Mouse (Mus musculus) forebrain, embryonic 16.5 days (tissue): ENCODE results near the gene Hrh1. TPM values are rescaled to one million over a fixed set of nuclear protein-coding genes. Genes with fewer than 3 reads are reported as not detected.

ENCODE experiments used
- ATAC-seq: fragments of 200-750 bp; cut with Nextera tagmentation; 2 replicates; pipeline ENCODE4 v1.8.0; 2017; ENCODE audit warnings: mild to moderate bottlenecking, moderate library complexity
- H3K27ac ChIP-seq: fragments of 300-500 bp; sonication (generic); 2 replicates; pipeline ENCODE4 v1.5.1; 2014; ENCODE audit warnings: low read length, control low read depth
- H3K27me3 ChIP-seq: fragments of 300-500 bp; sonication (generic); replicated peaks from 2 replicates; pipeline ENCODE4 v1.6.1; 2014; ENCODE audit warnings: low read length; ENCODE audit not compliant: control insufficient read depth, insufficient read depth
- H3K36me3 ChIP-seq: fragments of 300-500 bp; sonication (generic); 2 replicates; pipeline ENCODE4 v1.6.1; 2014; ENCODE audit not compliant: control insufficient read depth, insufficient read depth
- H3K4me1 ChIP-seq: fragments of 300-500 bp; sonication (generic); replicated peaks from 2 replicates; pipeline ENCODE4 v1.6.1; 2014; ENCODE audit warnings: low read length; ENCODE audit not compliant: control insufficient read depth, insufficient read depth
- H3K4me2 ChIP-seq: fragments of 300-500 bp; sonication (generic); 2 replicates; pipeline ENCODE4 v1.6.1; 2014; ENCODE audit warnings: mild to moderate bottlenecking, low read length, control low read depth
- H3K4me3 ChIP-seq: fragments of 300-500 bp; sonication (generic); replicated peaks from 2 replicates; pipeline ENCODE4 v1.5.1; 2014; ENCODE audit warnings: mild to moderate bottlenecking, low read length, control low read depth
- H3K9ac ChIP-seq: fragments of 300-500 bp; sonication (generic); replicated peaks from 2 replicates; pipeline ENCODE4 v1.6.1; 2014; ENCODE audit warnings: low read depth, low read length, control low read depth
- H3K9me3 ChIP-seq: fragments of 300-500 bp; sonication (generic); 2 replicates; pipeline ENCODE4 v1.6.1; 2016; ENCODE audit warnings: low read length; ENCODE audit not compliant: control insufficient read depth
- WGBS: fragments of 180-500 bp; shearing (Covaris S2); extraction: QIAGEN DNeasy Blood & Tissue Kit; methylation state at CpG from one replicate; pipeline ENCODE4 v1.1.7; 2014; 5-methylcytosine and 5-hydroxymethylcytosine counted together
- polyA plus RNA-seq: library from polyadenylated mRNA; unstranded; fragments of >200 nt; fragmentation: Nextera tagmentation; extraction: Ambion mirVana; gene quantifications from 2 replicates; pipeline ENCODE4 v1.2.1, GENCODE M21; 2015

Hrh1 gene
- polyA plus RNA-seq = 0.58 and 1.6 TPM in 2 replicates

DNA sequence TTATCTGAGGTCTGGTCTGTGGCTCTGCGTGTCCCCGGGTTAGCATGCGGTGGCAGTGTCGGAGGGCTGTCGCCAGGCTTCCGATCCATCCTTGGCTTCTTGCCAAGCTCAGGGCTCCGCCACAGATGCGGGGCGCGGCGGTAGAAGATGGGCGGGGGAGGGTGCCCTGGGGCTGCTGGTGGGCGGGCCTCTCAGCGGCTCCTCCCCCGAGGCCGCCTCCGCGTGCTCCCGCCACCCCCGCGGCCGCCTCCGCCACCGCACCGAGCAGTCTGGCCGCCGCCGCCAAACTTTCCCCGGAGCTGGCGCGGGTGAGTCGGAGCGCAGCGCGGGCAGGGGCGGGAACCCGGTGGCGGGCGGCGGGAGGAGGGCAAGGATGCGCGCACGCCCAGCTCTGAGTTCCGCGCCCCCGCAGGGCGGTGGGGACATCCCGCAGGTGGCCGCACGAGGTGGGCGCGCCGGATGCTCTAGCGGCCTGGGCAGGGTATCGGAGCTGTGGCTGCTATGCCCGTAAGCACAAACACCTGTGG, at the start of gene Hrh1:
TSS of gene Hrh1 (plus strand) at position 246 of the 527 bp plus-strand sequence.
- under 1% methylated on average over 54 of the region's 56 CpGs for WGBS
- Histone ChIP-seq H3K9ac (peak within 1 kb of the TSS; percentile 48), H3K4me3 (peak within 1 kb of the TSS; percentile 52), H3K27ac (no peak within 1 kb of the TSS), H3K27me3 (peaks cover 4% of the 10 kb centered on the region; the same call in 1 of the 2 replicates), H3K4me1 (peaks cover 14% of the 10 kb centered on the region), H3K9me3 (no peaks in the 10 kb centered on the region), H3K36me3 (no peaks in the 10 kb centered on the region), H3K4me2 (peak within 1 kb of the TSS; percentile 84)
- peak; percentile 68 for ATAC-seq

DNA sequence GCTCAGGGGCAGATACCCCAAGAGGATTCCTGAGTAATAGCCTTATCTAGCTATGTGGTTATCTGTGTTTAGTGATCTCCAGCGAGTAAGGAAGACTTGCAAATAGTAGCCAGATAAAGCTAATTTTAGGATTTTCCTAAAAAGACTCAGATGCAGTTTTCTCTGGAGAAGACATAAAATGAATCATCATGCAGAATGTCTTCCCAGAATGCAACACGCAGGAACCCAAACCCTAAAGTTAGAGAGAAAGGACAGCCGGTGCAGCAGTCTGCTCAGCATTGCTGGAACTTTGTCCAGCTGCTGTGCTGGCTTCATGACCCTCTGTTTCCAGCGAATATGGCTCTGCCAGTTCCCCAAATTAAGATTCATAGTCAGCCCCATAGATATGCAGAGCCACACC, 43.1 kb upstream of the Hrh1 start:
- no peak for ATAC-seq
- Histone ChIP-seq H3K4me2 (no peak overlapping the region), H3K27me3 (no peaks in the 10 kb centered on the region), H3K9ac (no peak overlapping the region), H3K27ac (no peak overlapping the region), H3K4me3 (no peak overlapping the region), H3K4me1 (no peaks in the 10 kb centered on the region), H3K9me3 (no peaks in the 10 kb centered on the region), H3K36me3 (no peaks in the 10 kb centered on the region)
- WGBS = 78% methylated on average over 4 of the region's 4 CpGs

DNA sequence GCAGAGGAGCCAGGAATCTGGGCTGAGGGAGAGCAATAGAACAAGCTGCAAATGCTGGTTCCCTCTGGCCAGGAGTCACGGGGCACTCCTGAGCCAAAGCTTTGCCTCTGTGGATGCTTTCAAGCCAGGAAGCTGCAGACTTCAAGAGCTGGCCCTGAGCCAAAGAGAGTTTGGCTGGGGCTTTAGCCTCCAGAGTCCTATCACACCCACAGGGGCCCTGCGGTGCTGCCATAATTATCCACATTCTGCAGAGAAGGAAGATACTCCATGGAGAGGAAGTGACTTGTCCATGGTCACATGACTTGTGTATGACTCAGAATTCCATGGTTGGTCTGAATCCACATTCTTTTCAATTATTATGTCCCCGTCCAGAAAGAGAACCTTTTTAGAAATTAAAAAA, 39.6 kb upstream of the Hrh1 start:
- no peaks in the 10 kb centered on the region for H3K9me3 ChIP-seq
- H3K27ac ChIP-seq = no peak overlapping the region
- H3K4me3 ChIP-seq = no peak overlapping the region
- H3K36me3 ChIP-seq = no peaks in the 10 kb centered on the region
- no peaks in the 10 kb centered on the region for H3K4me1 ChIP-seq
- 62% methylated on average over 3 of the region's 3 CpGs for WGBS
- ATAC-seq = no peak
- H3K4me2 ChIP-seq = no peak overlapping the region
- H3K9ac ChIP-seq = no peak overlapping the region
- H3K27me3 ChIP-seq = no peaks in the 10 kb centered on the region

DNA sequence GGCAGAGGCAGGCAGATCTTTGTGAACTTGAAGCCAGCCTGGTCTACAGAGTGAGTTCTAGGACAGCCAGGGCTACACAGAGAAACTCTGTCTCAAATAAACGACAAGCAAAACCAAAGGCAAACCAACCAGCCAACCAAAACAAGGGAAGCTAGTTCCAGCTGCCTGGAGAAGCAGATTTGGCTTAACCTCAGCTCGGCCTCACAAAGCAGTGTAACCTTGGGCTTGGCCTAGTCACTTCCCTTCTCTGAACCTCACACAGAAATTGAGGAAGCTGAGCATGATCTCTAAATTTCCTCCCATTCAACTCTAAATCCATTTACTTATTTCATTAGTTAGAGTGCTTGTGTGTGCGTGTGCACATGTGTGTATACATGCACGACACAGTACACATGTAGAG, 35.4 kb upstream of the Hrh1 start:
- no peak overlapping the region for H3K4me3 ChIP-seq
- 78% methylated on average over 4 of the region's 4 CpGs for WGBS
- no peaks in the 10 kb centered on the region for H3K27me3 ChIP-seq
- no peaks in the 10 kb centered on the region for H3K9me3 ChIP-seq
- ATAC-seq = no peak
- H3K27ac ChIP-seq = no peak overlapping the region
- no peaks in the 10 kb centered on the region for H3K4me1 ChIP-seq
- H3K4me2 ChIP-seq = no peak overlapping the region
- H3K36me3 ChIP-seq = no peaks in the 10 kb centered on the region
- no peak overlapping the region for H3K9ac ChIP-seq

DNA sequence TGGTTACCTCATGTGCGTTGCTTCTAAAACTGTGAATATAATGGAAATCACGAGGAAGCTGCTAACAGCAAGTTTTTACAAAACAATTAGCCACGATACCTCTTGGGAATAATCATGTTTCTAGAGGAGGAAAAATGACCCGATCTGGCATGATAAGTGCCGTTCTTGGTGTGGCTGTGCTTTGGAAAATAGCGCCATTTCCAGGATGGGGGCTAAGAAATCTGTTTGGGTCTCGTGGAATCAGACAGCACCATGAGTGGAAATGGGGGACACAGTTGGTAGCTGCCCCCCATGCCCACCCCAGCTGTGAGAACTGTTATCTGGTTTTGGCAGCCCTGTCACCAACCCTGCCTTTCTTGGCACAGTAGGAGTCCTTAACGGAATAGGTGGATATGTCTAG, 34.0 kb upstream of the Hrh1 start:
- H3K27me3 ChIP-seq = no peaks in the 10 kb centered on the region
- H3K36me3 ChIP-seq = no peaks in the 10 kb centered on the region
- H3K9me3 ChIP-seq = no peaks in the 10 kb centered on the region
- H3K4me1 ChIP-seq = no peaks in the 10 kb centered on the region
- no peak overlapping the region for H3K9ac ChIP-seq
- 81% methylated on average over 8 of the region's 8 CpGs for WGBS
- no peak overlapping the region for H3K4me2 ChIP-seq
- H3K27ac ChIP-seq = no peak overlapping the region
- ATAC-seq = no peak
- H3K4me3 ChIP-seq = no peak overlapping the region

DNA sequence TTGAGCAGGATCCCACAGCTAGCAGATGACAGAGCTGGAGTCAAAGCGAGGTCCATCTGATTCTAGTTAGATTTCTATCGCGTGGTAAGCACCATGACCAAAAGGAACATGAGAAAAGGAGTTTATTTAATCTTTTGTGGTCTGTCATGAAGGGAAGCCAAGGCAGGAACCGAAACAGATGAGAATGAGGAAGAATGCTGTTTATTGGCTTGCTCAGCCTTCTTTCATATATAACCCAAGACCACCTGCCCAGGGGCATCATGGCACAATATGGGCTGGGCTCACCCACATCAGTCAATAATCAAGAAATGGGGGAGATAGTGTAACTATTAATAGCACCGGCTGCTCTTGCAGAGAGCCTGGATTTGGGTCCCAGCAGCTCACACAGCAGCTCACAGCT, 33.0 kb upstream of the Hrh1 start:
- no peak overlapping the region for H3K9ac ChIP-seq
- H3K9me3 ChIP-seq = no peaks in the 10 kb centered on the region
- H3K27me3 ChIP-seq = no peaks in the 10 kb centered on the region
- H3K4me2 ChIP-seq = no peak overlapping the region
- no peaks in the 10 kb centered on the region for H3K4me1 ChIP-seq
- H3K4me3 ChIP-seq = no peak overlapping the region
- no peak for ATAC-seq
- no peaks in the 10 kb centered on the region for H3K36me3 ChIP-seq
- 95% methylated on average over 5 of the region's 5 CpGs for WGBS
- no peak overlapping the region for H3K27ac ChIP-seq

DNA sequence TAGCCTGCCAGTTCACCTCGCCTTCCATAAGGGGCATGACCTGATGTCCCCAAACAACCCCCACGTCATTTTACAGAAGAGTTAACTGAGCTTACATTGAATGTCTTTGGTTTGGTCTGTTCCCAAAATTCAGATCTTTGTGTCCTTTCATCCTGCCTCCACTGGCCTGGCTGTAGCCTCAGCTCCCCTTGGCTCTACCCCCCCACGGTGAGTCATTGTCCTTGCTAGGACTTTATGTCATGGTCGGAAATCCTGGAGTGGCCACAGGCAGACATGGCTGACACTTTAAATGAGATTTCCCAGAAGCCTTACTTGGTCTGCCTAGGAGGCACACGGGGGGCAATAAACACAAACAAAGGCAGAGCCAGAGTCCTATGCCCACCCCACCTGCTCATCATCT, 31.5 kb upstream of the Hrh1 start:
- H3K4me2 ChIP-seq = no peak overlapping the region
- no peak overlapping the region for H3K4me3 ChIP-seq
- 69% methylated on average over 5 of the region's 5 CpGs for WGBS
- H3K27me3 ChIP-seq = no peaks in the 10 kb centered on the region
- H3K9ac ChIP-seq = no peak overlapping the region
- no peak for ATAC-seq
- no peaks in the 10 kb centered on the region for H3K36me3 ChIP-seq
- H3K4me1 ChIP-seq = no peaks in the 10 kb centered on the region
- no peaks in the 10 kb centered on the region for H3K9me3 ChIP-seq
- H3K27ac ChIP-seq = no peak overlapping the region

DNA sequence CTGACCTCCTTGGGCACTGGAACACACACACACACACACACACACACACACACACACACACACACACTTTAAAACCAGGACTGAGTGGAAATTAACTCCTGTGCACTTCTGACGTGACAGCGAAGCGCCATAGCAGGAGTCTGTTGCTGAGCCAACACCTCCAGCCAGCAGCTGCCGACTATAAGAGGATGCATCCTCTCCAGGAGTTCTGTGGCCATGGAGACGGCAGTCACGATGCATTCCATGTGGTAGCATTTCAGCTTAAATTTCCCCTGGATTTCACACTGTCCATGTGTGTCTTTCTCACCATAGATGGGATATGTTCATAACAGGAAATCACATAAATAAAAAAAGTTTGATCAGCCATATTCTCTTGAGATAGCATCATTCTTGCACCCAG, 30.1 kb upstream of the Hrh1 start:
- Histone ChIP-seq H3K27ac (no peak overlapping the region), H3K4me3 (no peak overlapping the region), H3K36me3 (no peaks in the 10 kb centered on the region), H3K9me3 (no peaks in the 10 kb centered on the region), H3K4me1 (no peaks in the 10 kb centered on the region), H3K27me3 (no peaks in the 10 kb centered on the region), H3K4me2 (no peak overlapping the region), H3K9ac (no peak overlapping the region)
- 58% methylated on average over 6 of the region's 6 CpGs for WGBS
- no peak for ATAC-seq

DNA sequence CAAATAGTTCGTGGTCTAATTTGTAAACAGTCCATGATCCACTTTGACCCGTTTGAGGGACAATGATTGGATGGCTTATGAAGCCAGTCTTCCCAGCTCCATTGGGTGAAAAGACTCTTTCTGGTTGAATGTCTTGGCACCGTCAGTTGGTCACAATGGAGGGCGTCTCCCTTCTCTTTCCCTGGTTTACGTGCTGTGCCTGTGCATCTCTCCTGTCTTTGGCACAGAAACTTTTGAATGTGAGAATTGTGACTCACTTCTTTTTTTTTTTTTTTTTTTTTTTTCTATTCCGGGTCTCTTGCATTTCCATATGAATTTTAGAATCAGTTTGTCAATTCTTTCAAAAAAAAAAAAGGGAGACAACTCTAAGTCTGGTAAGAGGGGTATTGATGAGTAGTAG, 29.5 kb upstream of the Hrh1 start:
- no peak overlapping the region for H3K4me3 ChIP-seq
- 68% methylated on average over 6 of the region's 6 CpGs for WGBS

DNA sequence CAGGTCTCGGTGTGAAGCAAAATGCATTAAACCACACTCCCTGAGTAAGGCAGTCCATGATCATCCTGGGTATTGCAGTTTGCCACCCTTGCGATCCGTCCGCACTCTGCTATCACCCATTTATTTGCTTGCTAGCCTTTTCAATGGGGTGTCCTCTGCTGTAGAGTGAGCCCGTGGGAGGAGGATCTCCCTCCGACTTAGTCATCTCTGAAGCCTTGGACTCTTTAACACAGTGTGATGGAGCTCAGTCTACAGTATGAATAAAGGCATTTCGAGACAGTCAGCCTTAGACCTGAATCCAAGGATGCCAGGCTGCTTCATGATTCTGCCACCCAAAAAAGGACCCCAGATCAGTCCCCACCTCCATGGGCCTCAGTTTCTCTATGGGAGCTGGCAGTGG, 25.0 kb upstream of the Hrh1 start:
- no peak for ATAC-seq
- Histone ChIP-seq H3K27ac (no peak overlapping the region), H3K4me1 (no peaks in the 10 kb centered on the region), H3K9ac (no peak overlapping the region), H3K36me3 (no peaks in the 10 kb centered on the region), H3K4me2 (no peak overlapping the region), H3K27me3 (no peaks in the 10 kb centered on the region), H3K9me3 (no peaks in the 10 kb centered on the region), H3K4me3 (no peak overlapping the region)
- WGBS = 94% methylated on average over 7 of the region's 7 CpGs

More for the DNA sequence above, 29.5 kb upstream of the Hrh1 start:
- no peaks in the 10 kb centered on the region for H3K36me3 ChIP-seq
- H3K4me2 ChIP-seq = no peak overlapping the region
- H3K9ac ChIP-seq = no peak overlapping the region
- H3K4me1 ChIP-seq = no peaks in the 10 kb centered on the region
- H3K9me3 ChIP-seq = no peaks in the 10 kb centered on the region
- no peak overlapping the region for H3K27ac ChIP-seq
- no peaks in the 10 kb centered on the region for H3K27me3 ChIP-seq
- no peak for ATAC-seq
